Mouse (Mus musculus) spleen, postnatal 10 days (tissue): ENCODE results near the gene Gpcpd1.
A peak's percentile ranks its signal among the peaks of the same experiment; 100 is the strongest.

Experiments used
- DNase-seq, 2 experiments: peaks; one replicate each; pipeline ENCODE4 v3.0.0; 2021 to 2022; ENCODE audit warnings: low spot score in 2 of 2

Gene Gpcpd1

DNA sequence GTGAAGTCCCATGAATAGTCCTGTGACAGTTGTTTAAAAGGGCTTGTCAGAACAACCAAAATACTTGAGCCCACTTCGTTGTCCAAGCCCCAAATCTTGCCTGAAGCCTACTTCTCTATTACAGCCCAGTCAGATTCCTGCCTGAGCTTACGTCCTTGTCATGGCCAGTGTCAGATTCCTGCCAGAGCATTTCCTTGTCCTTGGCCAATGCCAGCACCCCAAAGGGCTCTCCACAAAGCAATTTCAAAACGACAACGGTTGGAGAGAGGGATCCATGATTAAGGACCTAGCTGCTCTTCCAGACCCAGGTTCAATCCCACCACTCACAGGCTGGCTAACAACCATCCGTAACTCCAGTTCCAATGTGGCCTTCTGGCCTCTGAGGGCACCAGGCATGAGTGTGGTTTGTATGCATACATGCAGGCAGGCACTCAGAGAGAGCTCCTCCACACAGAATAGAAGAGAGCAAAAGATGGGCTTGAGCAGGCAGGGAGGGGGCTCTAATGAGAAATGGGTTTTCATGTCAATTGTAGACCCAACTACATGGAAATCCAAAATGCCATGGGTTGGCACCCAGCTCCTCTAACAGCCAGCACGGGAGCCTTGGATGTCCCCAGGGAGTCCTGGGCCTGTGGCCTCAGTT is 70.2 kb downstream of the Gpcpd1 start:
- DNase-seq: no peak

DNA sequence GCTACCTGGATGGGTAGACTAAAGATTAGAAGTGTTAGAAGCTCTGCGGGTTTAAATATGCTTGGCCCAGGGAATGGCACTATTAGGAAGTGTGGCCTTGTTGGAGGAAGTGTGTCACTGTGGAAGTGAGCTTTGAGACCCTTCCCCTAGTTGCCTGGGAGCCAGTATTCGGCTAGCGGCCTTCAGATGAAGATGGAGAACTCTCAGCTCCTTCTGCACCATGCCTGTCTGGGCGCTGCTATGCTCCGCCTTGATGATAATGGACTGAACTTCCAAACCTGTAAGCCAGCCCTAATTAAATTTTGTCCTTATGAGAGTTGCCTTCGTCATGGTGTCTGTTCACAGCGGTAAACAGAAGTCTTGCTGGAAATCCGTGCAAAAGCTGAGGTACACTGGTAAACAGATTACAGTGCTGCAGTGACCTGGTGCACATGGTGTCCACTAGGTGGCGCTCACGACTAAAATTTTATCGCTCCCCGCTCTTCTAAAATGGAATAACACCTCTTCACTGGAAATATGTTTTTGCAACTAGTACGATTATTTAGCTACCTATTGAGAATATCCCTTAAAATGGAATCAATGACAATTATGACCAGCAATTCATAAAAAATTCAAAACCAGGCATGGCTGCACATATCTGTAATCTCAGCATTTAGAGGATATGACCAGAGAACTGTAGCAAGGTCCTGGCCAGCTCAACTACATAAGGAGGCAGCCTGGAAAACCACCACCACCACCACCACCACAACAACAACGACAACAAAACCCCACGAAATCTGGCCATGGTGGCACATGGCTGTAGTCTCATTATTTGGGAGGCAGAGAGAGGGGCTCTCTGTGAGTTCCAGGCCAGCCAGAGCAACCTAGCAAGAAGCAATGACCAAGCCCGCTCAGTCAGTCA is 71.1 kb downstream of the Gpcpd1 start:
- peak; percentile 66 to 88 for DNase-seq

DNA sequence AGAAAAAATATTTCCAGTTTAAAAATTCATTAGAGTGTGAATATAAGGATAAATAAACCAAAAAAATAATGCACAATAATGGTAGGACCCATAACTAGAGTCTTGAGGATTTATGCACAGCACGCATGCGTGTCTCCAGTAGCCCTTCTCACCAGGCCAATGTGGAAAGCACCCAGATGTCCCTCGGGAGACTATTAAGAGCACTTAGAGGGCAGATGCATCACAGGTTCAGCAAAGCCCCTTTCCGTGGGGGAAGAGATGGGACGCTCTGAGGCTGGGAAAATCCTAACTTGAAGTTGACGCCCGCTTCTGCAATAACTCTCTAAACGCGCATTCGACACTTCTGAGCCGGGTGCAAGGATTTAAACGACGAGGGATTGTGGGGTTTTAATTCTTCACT is 71.9 kb downstream of the Gpcpd1 start:
- DNase-seq: no peak

DNA sequence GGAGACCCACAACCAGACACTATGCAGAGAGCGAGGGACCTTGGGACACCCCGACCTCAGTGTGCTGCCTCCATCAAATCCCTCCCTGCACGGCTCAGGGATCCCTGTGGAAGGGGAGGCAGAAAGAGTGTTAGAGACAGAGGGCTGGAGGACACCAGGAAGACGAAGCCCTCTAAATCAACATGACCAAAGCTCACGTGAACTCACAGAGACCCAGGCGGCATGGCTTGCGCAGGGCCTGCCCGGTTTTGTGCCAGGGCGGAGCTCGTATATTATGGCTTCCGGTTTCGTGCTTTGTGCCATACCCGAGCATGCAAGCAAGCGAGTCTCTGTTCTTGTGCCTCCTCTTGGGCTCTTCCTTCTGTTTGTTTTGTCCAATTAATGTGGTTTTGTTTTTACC is 72.5 kb downstream of the Gpcpd1 start:
- no peak for DNase-seq

DNA sequence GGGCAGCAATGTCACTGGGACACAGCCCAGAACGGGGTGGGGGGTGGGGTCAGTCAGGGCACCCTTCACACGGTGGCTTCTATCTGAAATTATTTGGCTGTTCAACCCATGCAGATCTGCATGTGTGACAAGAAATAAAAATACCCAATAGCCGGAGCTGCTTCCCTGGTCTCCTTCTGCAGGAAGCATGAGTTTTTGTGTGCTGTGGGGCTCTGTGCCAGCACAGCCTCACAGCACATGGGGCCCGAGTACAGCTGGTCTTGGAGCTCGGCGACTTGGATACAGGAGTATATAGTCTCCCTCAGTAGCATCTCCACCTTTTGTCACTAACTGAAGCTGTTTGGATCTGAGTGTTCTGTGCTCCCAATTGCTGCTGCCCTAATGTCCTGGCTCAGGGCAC is 73.2 kb downstream of the Gpcpd1 start:
- no peak for DNase-seq

DNA sequence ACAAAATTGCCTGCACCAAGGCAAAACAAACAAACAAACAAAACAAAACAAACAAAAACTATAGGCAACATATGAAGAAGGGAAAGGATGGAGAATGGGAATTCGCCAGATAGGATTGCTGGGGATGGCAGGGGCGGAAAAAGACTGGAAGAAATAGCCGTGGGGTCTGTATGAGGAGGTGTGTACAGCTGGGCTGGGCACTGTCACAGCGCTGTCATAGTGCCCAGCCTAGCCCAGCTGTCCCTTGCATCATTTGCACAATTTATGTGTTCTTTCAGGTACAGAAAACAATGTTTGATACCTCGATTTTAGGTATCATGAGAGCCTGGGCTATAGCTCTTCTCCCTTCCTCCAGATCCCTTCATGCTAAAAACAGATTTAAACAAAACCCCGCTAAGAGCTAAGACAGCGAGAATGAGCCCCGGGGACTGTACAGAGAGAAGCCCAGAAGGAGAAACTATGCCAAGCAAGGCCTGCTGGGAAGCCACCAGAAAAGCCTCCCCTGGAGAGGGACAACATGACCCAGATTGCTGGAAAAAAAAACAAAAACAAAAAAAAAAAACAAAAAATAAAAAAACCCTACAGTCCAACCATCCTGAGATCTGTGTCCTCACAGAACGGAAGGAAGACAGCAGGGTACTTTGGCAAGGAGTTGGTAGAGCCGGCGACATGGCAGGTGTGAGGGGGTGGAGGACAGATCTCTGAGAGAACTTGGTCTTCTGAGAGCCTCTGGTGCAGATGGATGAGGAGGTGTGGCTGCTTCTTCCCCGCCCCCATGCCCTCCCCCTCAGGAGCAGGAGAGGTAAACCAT is 74.0 kb downstream of the Gpcpd1 start:
- DNase-seq: no peak

DNA sequence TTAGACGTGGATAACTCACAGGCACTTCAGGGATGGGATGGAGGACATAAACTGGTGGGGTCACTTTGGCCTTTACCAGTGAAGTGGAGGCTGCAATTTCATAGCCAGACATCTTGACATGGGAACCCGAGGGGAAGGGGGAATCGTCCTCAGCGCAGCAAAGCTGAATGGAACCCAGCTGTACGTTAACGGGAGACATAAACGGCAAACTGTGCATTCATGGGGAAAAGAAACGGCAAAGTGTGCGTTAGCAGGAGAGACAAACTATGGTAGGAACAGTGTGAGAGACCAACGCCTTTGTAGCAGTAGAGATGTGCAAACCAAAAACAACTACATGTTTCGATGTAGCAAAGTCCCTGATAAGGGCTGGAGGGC is 74.6 kb downstream of the Gpcpd1 start:
- DNase-seq: no peak

DNA sequence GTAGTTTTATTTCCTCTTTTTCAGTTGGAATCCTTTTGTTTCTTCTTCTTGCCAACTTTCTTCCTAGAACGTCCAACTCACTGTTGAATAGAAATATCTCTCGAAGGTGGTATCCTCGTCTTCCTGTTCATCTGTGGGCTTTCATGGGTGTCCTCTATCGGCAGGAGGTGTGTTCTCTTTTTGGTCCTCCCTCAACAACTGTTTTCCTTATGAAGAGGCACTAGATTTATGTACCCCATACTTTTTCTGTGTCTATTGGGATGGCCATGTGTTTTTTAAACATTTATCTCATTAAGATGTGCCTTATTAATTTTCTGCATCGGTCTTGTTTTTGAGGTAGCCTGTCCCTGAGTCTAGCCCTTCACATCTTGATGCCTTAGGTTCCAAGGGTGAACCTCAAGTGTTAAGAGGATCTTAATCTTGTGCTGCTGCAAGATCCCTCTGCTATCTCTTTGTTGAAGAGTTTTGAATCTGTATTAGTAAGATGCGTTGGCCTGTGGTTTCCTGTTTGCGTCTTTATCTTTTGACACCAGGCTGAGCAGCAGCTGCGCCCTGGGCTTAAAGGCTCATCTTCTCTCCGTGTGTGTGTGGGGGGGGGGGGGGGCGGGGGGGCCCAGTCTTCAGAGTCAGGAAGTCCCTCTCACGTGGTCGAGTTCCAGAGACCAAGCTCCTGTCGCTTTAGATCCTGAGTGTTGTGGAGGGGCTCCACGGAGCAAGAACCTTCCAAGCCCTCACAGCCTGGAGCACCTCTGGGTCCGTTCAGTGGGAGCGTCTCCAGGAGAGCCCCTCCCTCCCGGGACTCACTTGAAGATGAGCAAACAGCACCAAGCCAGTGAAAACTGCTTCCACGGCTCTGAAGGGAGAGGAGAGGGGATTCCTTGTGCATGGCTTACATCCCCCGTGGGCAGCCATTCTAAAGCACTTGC is 75.2 kb downstream of the Gpcpd1 start:
- DNase-seq: no peak

DNA sequence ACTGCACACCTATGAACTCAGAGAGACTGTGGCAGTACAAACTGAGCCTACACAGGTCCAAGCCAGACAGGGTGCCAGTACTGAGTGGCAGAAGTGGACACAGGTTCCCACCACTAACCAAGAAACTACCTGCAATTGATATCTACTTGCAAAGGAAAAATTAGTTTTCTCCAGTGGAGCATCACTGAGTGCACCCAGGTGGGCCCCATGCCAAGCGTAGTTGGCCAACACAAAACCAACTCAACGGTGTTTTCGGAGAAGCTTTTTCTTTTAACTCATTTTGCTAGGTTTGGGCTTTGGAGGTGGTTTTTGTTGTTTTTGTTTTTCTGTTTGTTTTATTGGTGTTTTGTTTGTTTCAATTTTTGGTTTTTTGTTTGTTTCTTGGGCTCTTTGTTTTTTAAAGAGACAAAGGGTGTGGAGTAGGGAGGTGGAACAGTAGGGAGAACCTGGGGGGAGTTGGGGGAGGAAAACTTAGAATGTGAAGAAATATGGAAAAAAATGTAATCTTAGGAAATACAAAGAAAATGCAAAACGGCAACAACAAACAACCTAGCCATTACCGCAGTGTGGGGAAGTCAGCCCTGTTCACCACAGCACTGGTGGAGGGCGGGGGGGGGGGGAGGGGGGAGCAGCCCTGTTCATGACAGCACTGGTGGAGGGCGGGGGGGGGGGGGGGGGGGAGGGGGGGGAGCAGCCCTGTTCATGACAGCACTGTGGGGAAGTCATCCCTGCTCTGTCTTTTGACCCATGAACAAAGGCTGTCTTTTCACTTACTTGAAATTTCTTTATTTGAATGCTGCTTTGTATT is 76.3 kb downstream of the Gpcpd1 start:
- DNase-seq: no peak

DNA sequence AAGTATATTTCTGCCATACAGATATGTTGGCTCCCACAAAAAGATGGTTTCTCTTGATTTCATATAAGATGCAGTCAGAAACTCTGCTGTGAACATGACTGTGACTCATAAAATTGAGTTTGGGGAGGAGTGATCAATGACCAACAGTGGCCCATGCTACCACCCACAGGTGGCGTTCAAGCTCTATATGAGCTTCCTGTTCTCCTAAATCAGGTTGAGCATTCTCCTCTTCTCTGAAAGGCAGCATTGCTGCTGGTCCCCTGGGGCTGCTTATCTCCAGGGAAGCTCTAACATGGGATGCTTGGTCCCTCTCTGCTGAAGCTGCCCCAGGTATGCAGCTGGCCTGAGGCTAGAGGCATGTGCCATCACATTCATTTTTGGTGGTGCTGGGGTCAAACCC is 77.8 kb downstream of the Gpcpd1 start:
- no peak for DNase-seq

DNA sequence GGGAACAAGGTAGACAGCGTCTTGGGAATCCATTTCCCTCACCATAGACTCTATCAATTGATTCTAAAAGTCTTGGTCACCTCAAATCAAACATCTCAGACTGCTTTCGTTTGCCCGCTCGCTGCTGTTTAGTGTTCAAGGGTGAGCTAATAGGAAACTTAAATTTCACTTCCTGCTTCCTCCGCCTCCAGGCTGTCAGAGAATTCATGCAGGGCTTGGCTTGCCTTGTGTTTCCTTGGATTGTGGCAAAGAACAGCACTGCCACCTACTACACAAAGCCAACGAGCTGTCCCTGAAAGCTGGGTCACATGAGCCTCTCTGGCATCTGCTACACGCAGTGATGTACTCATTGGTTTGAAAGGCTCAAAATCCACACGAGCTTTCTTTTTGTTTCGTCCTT is 78.3 kb downstream of the Gpcpd1 start:
- DNase-seq: no peak

DNA sequence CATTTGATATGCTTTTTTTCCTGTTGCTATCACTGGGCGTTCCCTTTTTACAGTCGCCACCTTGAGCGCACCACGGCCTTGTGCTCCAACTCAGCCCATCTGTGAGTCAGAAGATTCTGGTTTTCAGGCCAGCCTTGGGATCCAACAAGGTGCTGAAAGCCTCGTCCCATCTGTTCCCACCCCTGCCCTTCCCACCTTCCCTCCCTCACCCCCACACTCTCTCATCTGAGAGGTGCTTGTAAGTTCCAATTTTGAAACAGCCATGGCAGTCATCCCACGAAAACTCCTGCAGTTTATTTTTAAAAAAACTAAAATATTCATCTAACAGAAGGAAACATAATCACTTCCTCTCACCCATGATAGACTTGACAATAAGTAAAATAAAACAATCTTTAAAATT is 80.0 kb downstream of the Gpcpd1 start:
- DNase-seq: no peak

DNA sequence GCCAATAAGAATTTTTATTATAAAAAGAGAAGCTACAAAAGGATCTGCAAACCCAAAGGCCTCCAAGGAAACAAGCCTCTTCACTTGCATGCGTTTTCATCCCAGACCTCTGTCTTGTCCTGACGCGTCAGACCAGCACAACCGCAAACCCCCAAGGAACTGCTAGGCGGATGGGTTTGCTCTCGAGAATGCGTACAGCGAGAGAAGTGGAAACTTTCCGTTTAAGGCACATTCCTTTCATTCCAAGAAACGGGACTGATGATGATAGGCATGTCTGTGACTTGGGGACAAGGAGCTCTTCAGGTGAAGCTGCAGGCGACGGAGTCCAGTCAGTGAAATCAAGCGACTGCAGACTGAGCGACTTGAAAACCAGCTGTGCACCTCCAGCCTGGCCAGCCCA is 80.4 kb downstream of the Gpcpd1 start:
- no peak for DNase-seq

DNA sequence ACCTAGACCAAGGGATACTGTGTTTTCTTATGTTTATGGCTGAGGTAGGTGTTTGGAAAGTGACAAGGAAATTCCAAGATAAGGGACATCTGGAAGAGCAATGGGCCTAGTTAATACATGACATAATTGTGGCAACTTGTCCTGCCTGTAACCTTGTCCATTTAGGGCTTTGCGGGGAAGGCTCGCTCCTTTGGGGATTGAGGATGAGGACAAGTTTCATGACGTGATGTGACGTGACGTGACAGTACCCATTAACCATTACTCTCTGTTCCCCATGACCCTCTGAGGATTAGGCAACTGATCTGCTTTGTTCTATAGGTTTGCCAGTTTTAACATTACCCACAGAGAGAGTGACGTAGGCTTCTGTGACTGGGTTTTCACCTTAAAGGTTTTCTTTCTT is 81.7 kb downstream of the Gpcpd1 start:
- no peak for DNase-seq

DNA sequence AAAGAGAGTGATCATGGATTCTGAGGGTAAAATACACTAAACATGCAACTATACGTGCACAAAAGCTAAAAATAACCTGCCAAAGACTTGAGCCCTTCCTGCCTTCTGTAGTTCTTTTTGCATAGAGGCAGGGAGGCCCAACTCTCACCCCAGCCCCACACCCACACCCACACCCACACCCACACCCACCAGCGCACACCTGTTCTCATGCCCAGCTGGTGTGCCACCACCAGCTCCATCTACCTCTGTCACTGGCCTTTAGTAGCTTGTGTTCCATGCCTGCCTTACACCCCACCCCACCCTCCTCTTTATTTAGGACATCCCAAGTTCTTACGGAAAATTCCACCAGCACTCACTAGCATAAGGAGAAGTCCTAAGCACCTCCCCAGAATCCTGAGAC is 89.2 kb downstream of the Gpcpd1 start:
- no peak for DNase-seq

DNA sequence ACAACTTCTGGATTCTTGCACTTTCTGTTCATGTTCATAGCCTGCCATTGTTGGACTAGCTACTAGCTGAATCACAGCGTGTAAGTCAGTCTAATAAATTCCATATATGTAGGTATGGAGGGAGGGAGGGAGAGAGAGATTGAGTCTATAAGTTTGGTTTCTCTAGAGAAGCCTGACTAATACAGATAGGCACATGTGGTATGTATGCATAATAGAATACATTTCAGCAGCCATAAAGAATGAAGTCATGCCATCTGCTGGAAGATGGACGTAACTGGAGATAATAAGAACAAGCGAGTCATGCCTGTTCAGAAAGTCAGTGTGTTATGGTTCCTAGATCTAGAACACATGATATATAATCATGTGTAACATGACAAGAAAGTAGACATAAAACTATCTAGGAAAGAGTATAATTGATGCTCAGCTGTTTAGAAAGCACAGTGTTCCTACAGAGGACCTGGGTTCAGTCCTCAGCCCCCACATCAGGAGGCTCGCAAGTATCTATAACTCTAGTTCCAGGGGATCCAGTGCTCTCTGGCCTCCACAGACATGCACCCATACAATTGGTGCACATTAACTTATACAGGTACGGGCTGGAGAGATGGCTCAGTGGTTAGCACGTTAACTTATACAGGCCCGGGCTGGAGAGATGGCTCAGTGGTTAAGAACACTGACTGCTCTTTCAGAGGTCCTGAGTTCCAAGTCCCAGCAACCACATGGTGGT is 90.0 kb downstream of the Gpcpd1 start:
- DNase-seq: no peak

DNA sequence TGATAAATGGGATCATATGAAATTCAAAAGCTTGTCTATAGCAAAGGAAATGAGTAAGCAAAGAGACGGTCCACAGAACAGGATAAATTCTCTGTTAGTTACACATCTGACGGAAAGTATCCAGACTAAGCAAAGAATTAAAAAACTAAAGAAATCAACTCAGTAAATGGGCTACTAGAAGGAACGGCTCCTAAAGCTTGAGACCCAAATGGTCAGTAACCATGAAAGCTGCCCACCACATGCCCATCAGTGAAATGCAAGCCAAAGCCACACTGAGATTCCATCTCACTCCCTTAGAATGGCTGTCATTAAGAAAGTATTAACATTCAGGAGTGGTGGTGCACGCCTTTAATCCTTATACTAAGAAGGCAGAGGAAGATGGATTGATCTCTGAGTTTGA is 94.3 kb downstream of the Gpcpd1 start:
- no peak for DNase-seq

DNA sequence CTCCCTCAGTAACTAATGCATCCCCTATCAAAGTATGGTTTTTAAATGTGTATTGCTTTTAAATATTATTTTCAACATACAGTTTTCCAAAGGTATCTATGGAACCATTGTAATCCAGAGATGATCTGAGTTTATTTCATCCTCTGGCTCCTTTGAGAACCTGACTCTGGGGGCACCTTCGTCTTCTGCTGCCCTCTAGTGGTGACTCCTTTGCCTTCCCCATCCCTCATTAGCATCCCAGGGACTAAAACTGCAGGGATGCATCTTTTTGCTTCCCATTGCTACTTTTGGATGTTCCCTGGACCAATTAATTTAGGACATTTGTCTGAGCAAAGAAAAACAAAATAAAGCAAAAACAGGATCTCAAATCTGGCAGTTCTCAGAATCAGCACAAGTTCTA is 102.1 kb downstream of the Gpcpd1 start:
- peak in 1 of 2 experiments; percentile 52 for DNase-seq

DNA sequence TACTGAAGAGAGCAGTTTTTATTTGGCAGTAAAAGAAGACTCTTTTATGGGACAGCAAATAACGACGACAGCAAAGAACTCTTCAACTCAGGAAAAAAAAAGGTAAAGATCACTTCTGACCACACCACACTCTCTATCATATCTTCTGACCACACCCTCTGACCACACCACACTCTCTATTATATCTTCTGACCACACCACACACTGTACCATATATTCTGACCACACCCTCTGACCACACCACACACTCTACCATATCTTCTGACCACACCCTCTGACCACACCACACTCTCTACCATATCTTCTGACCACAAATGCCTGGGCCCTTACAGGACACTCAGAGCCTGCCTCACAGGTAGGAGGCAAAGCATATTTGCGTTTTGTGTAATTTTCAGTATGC is 106.0 kb downstream of the Gpcpd1 start:
- no peak for DNase-seq
